32 mouse cellular contexts compared by ENCODE assay signal in the genomic region with DNA sequence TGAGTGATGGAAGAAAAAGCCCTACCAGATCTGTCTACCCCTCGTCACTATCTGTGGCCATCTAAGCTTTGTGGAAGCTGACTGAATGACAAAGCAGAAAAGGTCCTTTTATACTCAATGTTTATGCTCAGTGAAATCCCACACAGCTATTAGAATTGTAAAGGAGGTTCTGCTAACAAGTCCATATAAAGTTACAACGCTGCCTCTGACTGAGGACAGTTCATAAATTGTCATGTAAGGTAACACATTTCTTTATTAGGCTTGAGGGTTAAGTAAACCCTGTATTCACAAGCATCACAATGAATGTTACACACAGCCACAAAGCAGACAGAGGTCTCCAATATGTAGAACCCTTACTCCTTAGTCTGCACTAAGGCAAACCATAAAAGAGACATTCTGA. TPM values are rescaled to one million over a fixed set of nuclear protein-coding genes. Genes with fewer than 3 reads are reported as not detected.
DNase-seq lines count a peak whose midpoint lies in the region; ATAC-seq and TF ChIP-seq lines count a peak whose summit lies in the region.
"Had no signal": no experiment of that assay in that cellular context is flagged by ENCODE, and none has a peak within 500 bp of the region (broad histone marks: within the 10 kb centered on the region; RNA-seq: fewer than 3 reads in every experiment).

No protein-coding gene starts in this region.

- WGBS in midbrain, embryonic 11.5 days, result 60% methylated on average over 2 of the region's 2 CpGs
- 74% methylated on average over 2 of the region's 2 CpGs for WGBS in midbrain, embryonic 10.5 days

- no peaks in the 10 kb centered on the region for H3K9me3 ChIP-seq in midbrain, embryonic 11.5 days (ENCODE audit: control insufficient read depth, low read length)
- no peaks in the 10 kb centered on the region for H3K9me3 ChIP-seq in midbrain, embryonic 10.5 days (replicated peaks)
- H3K9me3 ChIP-seq in MEL (replicated peaks; ENCODE audit: insufficient read depth, low read length), result no peaks in the 10 kb centered on the region
- H3K9me3 ChIP-seq: embryonic facial prominence, embryonic 10.5 days; embryonic facial prominence, embryonic 13.5 days; forebrain, embryonic 12.5 days; forebrain, embryonic 15.5 days; heart, embryonic 12.5 days; heart, embryonic 15.5 days had no signal

- DNase-seq in midbrain, embryonic 11.5 days (ENCODE audit: low spot score, missing footprints), result peak; percentile 77
- DNase-seq in midbrain, embryonic 10.5 days (ENCODE audit: low spot score), result no peak
- DNase-seq in thymus, postnatal 25 days, result peak; percentile 23
- DNase-seq in thymus, postnatal 36 days, result no peak
- DNase-seq in MEL (ENCODE audit: low read depth, low spot score), result peak; percentile 16
- no peak for DNase-seq in layer of hippocampus, adult 18-20 months (ENCODE audit: low spot score in 2 of 2)
- DNase-seq: adrenal gland, adult 2 months; adrenal gland, postnatal 14 days; cerebellum, adult 11 months; cerebellum, adult 2 months; cerebellum, adult 9-11 months; cerebellum, postnatal 25 days; embryo, embryonic 11 days; gastrocnemius, postnatal 10 days; gastrocnemius, postnatal 36 days; heart, adult 11 months; heart, postnatal 14 days; heart, postnatal 4 days had no signal

- H3K4me3 ChIP-seq in midbrain, embryonic 11.5 days (ENCODE audit: low read depth, low read length), result no peak overlapping the region
- no peak overlapping the region for H3K4me3 ChIP-seq in midbrain, embryonic 10.5 days
- no peak overlapping the region for H3K4me3 ChIP-seq in MEL (ENCODE audit: control insufficient read depth in 1 of 2, insufficient read depth in 1 of 2, low read depth in 2 of 2, low read length in 2 of 2)
- H3K4me3 ChIP-seq: embryonic facial prominence, embryonic 10.5 days; embryonic facial prominence, embryonic 13.5 days; erythroblast, embryonic 14.5 days; forebrain, embryonic 12.5 days; forebrain, embryonic 15.5 days; heart, embryonic 12.5 days had no signal

- H3K36me3 ChIP-seq in midbrain, embryonic 11.5 days (ENCODE audit: control insufficient read depth, insufficient read depth, low read length), result no peaks in the 10 kb centered on the region
- no peaks in the 10 kb centered on the region for H3K36me3 ChIP-seq in midbrain, embryonic 10.5 days
- H3K36me3 ChIP-seq in MEL (ENCODE audit: control insufficient read depth in 1 of 2, insufficient read depth in 2 of 2, low read length in 2 of 2), result peaks cover 0 to 20% of the 10 kb centered on the region in 2 experiments; a peak in 2 of 4 replicates
- H3K36me3 ChIP-seq: embryonic facial prominence, embryonic 10.5 days; embryonic facial prominence, embryonic 13.5 days; forebrain, embryonic 12.5 days; forebrain, embryonic 15.5 days; heart, embryonic 12.5 days; heart, embryonic 15.5 days had no signal

- no peaks in the 10 kb centered on the region for H3K27me3 ChIP-seq in midbrain, embryonic 11.5 days (ENCODE audit: control insufficient read depth, insufficient read depth, low read length)
- H3K27me3 ChIP-seq in midbrain, embryonic 10.5 days (ENCODE audit: low read depth, poor library complexity, severe bottlenecking), result no peaks in the 10 kb centered on the region
- H3K27me3 ChIP-seq in MEL (ENCODE audit: control insufficient read depth in 1 of 2, insufficient read depth in 2 of 2, low read length in 2 of 2), result no peaks in the 10 kb centered on the region
- H3K27me3 ChIP-seq: embryonic facial prominence, embryonic 13.5 days; forebrain, embryonic 12.5 days; forebrain, embryonic 15.5 days; heart, embryonic 12.5 days; heart, embryonic 15.5 days had no signal

- no peak overlapping the region for H3K9ac ChIP-seq in midbrain, embryonic 11.5 days (ENCODE audit: low read length)
- no peak overlapping the region for H3K9ac ChIP-seq in MEL (ENCODE audit: control insufficient read depth, low read depth, low read length, poor library complexity, severe bottlenecking)
- H3K9ac ChIP-seq: embryonic facial prominence, embryonic 13.5 days; forebrain, embryonic 12.5 days; forebrain, embryonic 15.5 days; heart, embryonic 12.5 days; heart, embryonic 15.5 days; hindbrain, embryonic 14.5 days had no signal

- no peak overlapping the region for H3K4me2 ChIP-seq in midbrain, embryonic 11.5 days
- H3K4me2 ChIP-seq: embryonic facial prominence, embryonic 13.5 days; forebrain, embryonic 12.5 days; forebrain, embryonic 15.5 days; heart, embryonic 12.5 days; heart, embryonic 15.5 days; hindbrain, embryonic 14.5 days had no signal

- TF ChIP-seq POLR2A in MEL (IDR thresholded peaks at IDR 0.05; ENCODE audit: control insufficient read depth in 1 of 2, insufficient read depth in 1 of 2, low read depth in 1 of 2, low read length in 2 of 2, poor library complexity in 1 of 2), result no peak

- no peak for TF ChIP-seq RAD21 in MEL (IDR thresholded peaks at IDR 0.05; ENCODE audit: low read depth, low read length)

- no peak for ATAC-seq in midbrain, embryonic 11.5 days (ENCODE audit: low FRiP score)
- ATAC-seq: forebrain, embryonic 15.5 days; hindbrain, postnatal 0 days; inflammation-experienced regulatory T-cells, adult 6 months had no signal

- no peaks in the 10 kb centered on the region for H3K79me2 ChIP-seq in MEL (ENCODE audit: control insufficient read depth, insufficient read depth, low read length, poor library complexity)

- TF ChIP-seq CTCF in MEL (IDR thresholded peaks at IDR 0.05 in 2 of 3, conservative IDR thresholded peaks at IDR 0.05 in 1 of 3; ENCODE audit: control insufficient read depth in 1 of 3, insufficient read depth in 1 of 3, low read depth in 2 of 3, low read length in 3 of 3, poor library complexity in 1 of 3, severe bottlenecking in 1 of 3), result no peak

- 0 out of 2 replicates have a peak, but pooled peaks cover 2% of the 10 kb centered on the region for H3K4me1 ChIP-seq in midbrain, embryonic 11.5 days (ENCODE audit: control insufficient read depth, insufficient read depth, low read length)
- H3K4me1 ChIP-seq in midbrain, embryonic 10.5 days, result peaks cover 32% of the 10 kb centered on the region
- H3K4me1 ChIP-seq in MEL (ENCODE audit: control insufficient read depth in 1 of 2, insufficient read depth in 2 of 2, low read length in 2 of 2), result peaks cover 7 to 15% of the 10 kb centered on the region in 2 experiments
- H3K4me1 ChIP-seq: heart, embryonic 12.5 days had no signal

- no peak overlapping the region for H3K27ac ChIP-seq in midbrain, embryonic 11.5 days (ENCODE audit: low read depth, low read length)
- no peak overlapping the region for H3K27ac ChIP-seq in midbrain, embryonic 10.5 days (replicated peaks)
- H3K27ac ChIP-seq in MEL (ENCODE audit: control insufficient read depth, low read depth, low read length), result no peak overlapping the region
- H3K27ac ChIP-seq: embryonic facial prominence, embryonic 10.5 days; embryonic facial prominence, embryonic 13.5 days; forebrain, embryonic 12.5 days; forebrain, embryonic 15.5 days; heart, embryonic 15.5 days; hindbrain, embryonic 14.5 days; hindbrain, postnatal 0 days had no signal

- no peak for TF ChIP-seq EP300 in MEL (IDR thresholded peaks at IDR 0.05; ENCODE audit: low read depth in 1 of 2, low read length in 2 of 2)

TF ChIP-seq in MEL, 35 proteins besides CTCF, POLR2A, EP300 and RAD21:
- TF ChIP-seq SIN3A (IDR thresholded peaks at IDR 0.05; ENCODE audit: low read length), result no peak
- TF ChIP-seq TBP (IDR thresholded peaks at IDR 0.05; ENCODE audit: low read depth, low read length), result no peak
- TF ChIP-seq CHD1 (IDR thresholded peaks at IDR 0.05; ENCODE audit: low read depth, low read length), result no peak
- no peak for TF ChIP-seq MYB (IDR thresholded peaks at IDR 0.05; ENCODE audit: low read depth, low read length)
- no peak for TF ChIP-seq TCF12 (IDR thresholded peaks at IDR 0.05; ENCODE audit: low read depth, low read length)
- TF ChIP-seq MEF2A (IDR thresholded peaks at IDR 0.05; ENCODE audit: extremely low read depth, insufficient replicate concordance, low read depth, low read length, poor library complexity, severe bottlenecking), result no peak
- TF ChIP-seq E2F4 (IDR thresholded peaks at IDR 0.05; ENCODE audit: borderline replicate concordance, low read depth, low read length), result no peak
- TF ChIP-seq CHD2 (IDR thresholded peaks at IDR 0.05; ENCODE audit: low read length), result no peak
- no peak for TF ChIP-seq UBTF (IDR thresholded peaks at IDR 0.05; ENCODE audit: borderline replicate concordance, insufficient read depth, low read depth, low read length)

RNA-seq across cellular contexts. Expression of a gene that starts 0.5 kb away (rescaled TPM):
- polyA plus RNA-seq in midbrain, embryonic 11.5 days (2014; fragmentation: Nextera tagmentation; extraction: Ambion mirVana), result 0.05 TPM in 1 of 2 replicates, not detected in the other
- polyA plus RNA-seq in midbrain, embryonic 10.5 days (2016; fragmentation: Nextera tagmentation; extraction: Ambion mirVana), result not detected in 2 replicates
- total RNA-seq in MEL (2012; rRNA removed), result not detected in 2 replicates
- not detected for polyA plus RNA-seq in MEL (2012; ENCODE audit: insufficient read depth in 1 of 2, insufficient read length in 2 of 2, low read depth in 1 of 2, low replicate concordance in 2 of 2, missing spikeins in 1 of 2)
- total RNA-seq in layer of hippocampus, adult 18-20 months (2021), result not detected
- total RNA-seq: adrenal gland, adult 2 months; adrenal gland, postnatal 4 days; ES-E14; gastrocnemius, adult 18-20 months; heart, postnatal 4 days; hindbrain, postnatal 0 days had no signal
- polyA plus RNA-seq: adrenal gland, adult 2 months; cerebellum, adult 2 months; cortical plate, adult 2 months; embryonic facial prominence, embryonic 10.5 days; embryonic facial prominence, embryonic 13.5 days; erythroblast, embryonic 14.5 days; forebrain, embryonic 12.5 days; forebrain, embryonic 15.5 days; heart, embryonic 12.5 days; hindbrain, postnatal 0 days; inflammation-experienced regulatory T-cells, adult 6 months had no signal

RNA-seq across cellular contexts. Expression of a gene that starts 25.3 kb away (rescaled TPM):
- polyA plus RNA-seq in midbrain, embryonic 11.5 days (2014; fragmentation: Nextera tagmentation; extraction: Ambion mirVana), result 0.12 TPM in 2 replicates
- 0.02 and 0.10 TPM in 2 replicates for polyA plus RNA-seq in midbrain, embryonic 10.5 days (2016; fragmentation: Nextera tagmentation; extraction: Ambion mirVana)
- total RNA-seq in MEL (2012; rRNA removed), result under 0.01 TPM in 1 of 2 replicates, not detected in the other
- not detected for polyA plus RNA-seq in MEL (2012; ENCODE audit: insufficient read depth in 1 of 2, insufficient read length in 2 of 2, low read depth in 1 of 2, low replicate concordance in 2 of 2, missing spikeins in 1 of 2)
- total RNA-seq in layer of hippocampus, adult 18-20 months (2021), result under 1 TPM; 0.20 to 0.30 TPM
- total RNA-seq: ES-E14; gastrocnemius, adult 18-20 months had no signal
- polyA plus RNA-seq: adrenal gland, adult 2 months; erythroblast, embryonic 14.5 days; heart, embryonic 12.5 days; inflammation-experienced regulatory T-cells, adult 6 months had no signal

RNA-seq across cellular contexts. Expression of a gene that starts 25.3 kb away (rescaled TPM):
- polyA plus RNA-seq in midbrain, embryonic 11.5 days (2014; fragmentation: Nextera tagmentation; extraction: Ambion mirVana), result 64.4 and 67.8 TPM in 2 replicates
- polyA plus RNA-seq in midbrain, embryonic 10.5 days (2016; fragmentation: Nextera tagmentation; extraction: Ambion mirVana), result 57.4 and 64.1 TPM in 2 replicates
- 30.6 and 31.2 TPM in 2 replicates for total RNA-seq in MEL (2012; rRNA removed)
- polyA plus RNA-seq in MEL (2012; ENCODE audit: insufficient read depth in 1 of 2, insufficient read length in 2 of 2, low read depth in 1 of 2, low replicate concordance in 2 of 2, missing spikeins in 1 of 2), result 10 to 100 TPM in 1 of 2 experiments, not detected in 1; 22.4 TPM
- 10 to 100 TPM; 32.1 to 39.6 TPM for total RNA-seq in layer of hippocampus, adult 18-20 months (2021)

RNA-seq across cellular contexts. Expression of a gene that starts 54.2 kb away (rescaled TPM):
- 23.9 and 24.6 TPM in 2 replicates for polyA plus RNA-seq in midbrain, embryonic 11.5 days (2014; fragmentation: Nextera tagmentation; extraction: Ambion mirVana)
- 16.9 and 18.7 TPM in 2 replicates for polyA plus RNA-seq in midbrain, embryonic 10.5 days (2016; fragmentation: Nextera tagmentation; extraction: Ambion mirVana)
- total RNA-seq in MEL (2012; rRNA removed), result 11.8 and 12.7 TPM in 2 replicates
- polyA plus RNA-seq in MEL (2012; ENCODE audit: insufficient read depth in 1 of 2, insufficient read length in 2 of 2, low read depth in 1 of 2, low replicate concordance in 2 of 2, missing spikeins in 1 of 2), result 10 to 100 TPM in 1 of 2 experiments, not detected in 1; 18.0 TPM
- 10 to 100 TPM; 15.7 to 15.8 TPM for total RNA-seq in layer of hippocampus, adult 18-20 months (2021)

Comparison
In these comparisons a context has a peak if more than half of its experiments do, and no peak if none do; other contexts are left out.
1. DNase-seq: peak in midbrain, embryonic 11.5 days (single experiment), thymus, postnatal 25 days (single experiment) and MEL (single experiment); none in midbrain, embryonic 10.5 days (single experiment), thymus, postnatal 36 days (0 of 2) and layer of hippocampus, adult 18-20 months (0 of 2).